Mouse (Mus musculus): ENCODE measurements around the gene Fam49a. TPM values are rescaled to one million over a fixed set of nuclear protein-coding genes. Genes with fewer than 3 reads are reported as not detected.
"Not testable (repeated sequence)": the region's sequence is repeated elsewhere in the genome, so short reads cannot be mapped to it uniquely, and the experiment has no call there.

The Fam49a gene
- polyA plus RNA-seq, 1 experiment from 2014 or later, result 14.4 TPM

- no peaks in the 10 kb centered on the region for H3K27me3 ChIP-seq (ENCODE audit: control insufficient read depth, insufficient read depth, low read length)
- ATAC-seq (ENCODE audit: low FRiP score) (peak; percentile 90), DNase-seq (ENCODE audit: low spot score, missing footprints) (peak; percentile 100)
- no peaks in the 10 kb centered on the region for H3K4me1 ChIP-seq (ENCODE audit: control insufficient read depth, insufficient read depth, low read length)
- no peaks in the 10 kb centered on the region for H3K36me3 ChIP-seq (ENCODE audit: control insufficient read depth, insufficient read depth, low read length)
- H3K27ac ChIP-seq (ENCODE audit: low read depth, low read length), result peak overlapping the region; percentile 69
- peak overlapping the region; percentile 19 for H3K4me3 ChIP-seq (ENCODE audit: low read depth, low read length)
- H3K4me2 ChIP-seq, result peak overlapping the region; percentile 41
- H3K9me3 ChIP-seq (ENCODE audit: control insufficient read depth, low read length), result no peaks in the 10 kb centered on the region
- WGBS, result 23% methylated on average over 18 of the region's 18 CpGs
- peak overlapping the region; percentile 52 for H3K9ac ChIP-seq (ENCODE audit: low read length)
Observed at GRCm38 (mm10) chr12:12323616-12324223, 61.8 kb downstream of the Fam49a start.

- not testable (repeated sequence) for DNase-seq (ENCODE audit: low spot score, missing footprints); H3K9me3 ChIP-seq (ENCODE audit: control insufficient read depth, low read length); H3K36me3 ChIP-seq (ENCODE audit: control insufficient read depth, insufficient read depth, low read length); H3K4me1 ChIP-seq (ENCODE audit: control insufficient read depth, insufficient read depth, low read length); H3K4me3 ChIP-seq (ENCODE audit: low read depth, low read length); H3K9ac ChIP-seq (ENCODE audit: low read length); ATAC-seq (ENCODE audit: low FRiP score); H3K27me3 ChIP-seq (ENCODE audit: control insufficient read depth, insufficient read depth, low read length)
- WGBS, result 92% methylated on average over 22 of the region's 22 CpGs
- Histone ChIP-seq H3K4me2 (peak overlapping the region; percentile 41), H3K27ac (ENCODE audit: low read depth, low read length) (peak overlapping the region; percentile 69)
Observed at GRCm38 (mm10) chr12:12324266-12324665, 62.3 kb downstream of the Fam49a start.

- ATAC-seq (ENCODE audit: low FRiP score) (no peak), DNase-seq (ENCODE audit: low spot score, missing footprints) (peak; percentile 62)
- Histone ChIP-seq H3K4me3 (ENCODE audit: low read depth, low read length) (no peak overlapping the region), H3K4me2 (no peak overlapping the region), H3K9me3 (ENCODE audit: control insufficient read depth, low read length) (no peaks in the 10 kb centered on the region), H3K36me3 (ENCODE audit: control insufficient read depth, insufficient read depth, low read length) (no peaks in the 10 kb centered on the region), H3K9ac (ENCODE audit: low read length) (no peak overlapping the region), H3K4me1 (ENCODE audit: control insufficient read depth, insufficient read depth, low read length) (no peaks in the 10 kb centered on the region), H3K27me3 (ENCODE audit: control insufficient read depth, insufficient read depth, low read length) (no peaks in the 10 kb centered on the region), H3K27ac (ENCODE audit: low read depth, low read length) (no peak overlapping the region)
- 92% methylated on average over 11 of the region's 11 CpGs for WGBS
Observed at GRCm38 (mm10) chr12:12333526-12334310, 71.8 kb downstream of the Fam49a start.

DNA sequence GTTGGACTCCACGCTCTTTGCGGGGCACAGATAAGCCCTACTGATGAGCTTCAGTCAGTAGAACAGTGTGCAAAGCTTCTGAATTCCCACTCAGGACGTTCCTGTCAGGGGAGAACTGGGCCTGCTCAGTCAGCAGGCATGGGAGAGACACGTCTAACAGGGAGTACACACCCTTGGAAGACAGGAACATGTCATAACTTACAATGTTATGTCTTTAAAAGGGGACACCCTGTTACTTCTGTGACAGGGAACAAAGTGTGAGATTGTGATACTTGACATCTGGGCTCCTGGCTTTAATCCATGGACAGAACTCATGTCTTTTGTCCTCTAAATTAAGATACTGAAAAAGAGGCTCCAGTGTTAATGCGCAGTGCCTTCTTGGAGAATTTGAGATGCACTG, 72.5 kb downstream of the Fam49a start:
- DNase-seq (ENCODE audit: low spot score, missing footprints) (peak; percentile 56), ATAC-seq (ENCODE audit: low FRiP score) (no peak)
- 92% methylated on average over 5 of the region's 5 CpGs for whole genome bisulfite sequencing
- H3K9me3 ChIP-seq (ENCODE audit: control insufficient read depth, low read length), result no peaks in the 10 kb centered on the region
- no peaks in the 10 kb centered on the region for H3K36me3 ChIP-seq (ENCODE audit: control insufficient read depth, insufficient read depth, low read length)
- H3K9ac ChIP-seq (ENCODE audit: low read length), result no peak overlapping the region
- H3K27me3 ChIP-seq (ENCODE audit: control insufficient read depth, insufficient read depth, low read length), result no peaks in the 10 kb centered on the region
- no peak overlapping the region for H3K4me3 ChIP-seq (ENCODE audit: low read depth, low read length)
- no peak overlapping the region for H3K27ac ChIP-seq (ENCODE audit: low read depth, low read length)
- H3K4me2 ChIP-seq, result no peak overlapping the region
- H3K4me1 ChIP-seq (ENCODE audit: control insufficient read depth, insufficient read depth, low read length), result no peaks in the 10 kb centered on the region

- WGBS, result 89% methylated on average over 7 of the region's 7 CpGs
- no peaks in the 10 kb centered on the region for H3K27me3 ChIP-seq (ENCODE audit: control insufficient read depth, insufficient read depth, low read length)
- DNase-seq (ENCODE audit: low spot score, missing footprints), result peak; percentile 65
- H3K9ac ChIP-seq (ENCODE audit: low read length), result no peak overlapping the region
- H3K27ac ChIP-seq (ENCODE audit: low read depth, low read length), result no peak overlapping the region
- no peaks in the 10 kb centered on the region for H3K9me3 ChIP-seq (ENCODE audit: control insufficient read depth, low read length)
- ATAC-seq (ENCODE audit: low FRiP score), result no peak
- no peaks in the 10 kb centered on the region for H3K36me3 ChIP-seq (ENCODE audit: control insufficient read depth, insufficient read depth, low read length)
- H3K4me3 ChIP-seq (ENCODE audit: low read depth, low read length), result no peak overlapping the region
- no peaks in the 10 kb centered on the region for H3K4me1 ChIP-seq (ENCODE audit: control insufficient read depth, insufficient read depth, low read length)
- no peak overlapping the region for H3K4me2 ChIP-seq
Observed at GRCm38 (mm10) chr12:12335566-12335965, 73.6 kb downstream of the Fam49a start.

DNA sequence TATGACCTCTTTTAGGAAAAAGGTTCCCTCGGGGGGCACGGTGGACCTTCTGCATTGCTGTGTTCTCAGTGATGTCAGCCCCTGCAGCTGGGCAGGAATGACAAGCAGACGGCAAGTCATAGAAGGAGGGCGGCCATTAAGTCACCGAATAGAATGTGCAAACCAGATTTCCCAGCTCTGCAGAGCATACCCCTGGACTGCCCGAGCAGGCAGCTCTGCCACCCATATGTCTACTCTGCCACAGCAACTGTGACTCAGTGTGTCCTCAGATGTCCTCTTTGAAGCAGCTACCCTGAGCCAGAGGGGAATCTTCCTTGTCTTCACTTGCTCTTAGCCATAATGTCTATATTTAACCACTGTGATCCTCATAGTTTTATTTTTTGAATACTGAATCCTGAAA, 75.4 kb downstream of the Fam49a start:
- H3K27ac ChIP-seq (ENCODE audit: low read depth, low read length), result no peak overlapping the region
- no peaks in the 10 kb centered on the region for H3K27me3 ChIP-seq (ENCODE audit: control insufficient read depth, insufficient read depth, low read length)
- WGBS, result 86% methylated on average over 6 of the region's 6 CpGs
- ATAC-seq (ENCODE audit: low FRiP score) (no peak), DNase-seq (ENCODE audit: low spot score, missing footprints) (no peak)
- H3K4me3 ChIP-seq (ENCODE audit: low read depth, low read length), result no peak overlapping the region
- no peak overlapping the region for H3K9ac ChIP-seq (ENCODE audit: low read length)
- no peaks in the 10 kb centered on the region for H3K4me1 ChIP-seq (ENCODE audit: control insufficient read depth, insufficient read depth, low read length)
- no peaks in the 10 kb centered on the region for H3K9me3 ChIP-seq (ENCODE audit: control insufficient read depth, low read length)
- no peak overlapping the region for H3K4me2 ChIP-seq
- no peaks in the 10 kb centered on the region for H3K36me3 ChIP-seq (ENCODE audit: control insufficient read depth, insufficient read depth, low read length)

DNA sequence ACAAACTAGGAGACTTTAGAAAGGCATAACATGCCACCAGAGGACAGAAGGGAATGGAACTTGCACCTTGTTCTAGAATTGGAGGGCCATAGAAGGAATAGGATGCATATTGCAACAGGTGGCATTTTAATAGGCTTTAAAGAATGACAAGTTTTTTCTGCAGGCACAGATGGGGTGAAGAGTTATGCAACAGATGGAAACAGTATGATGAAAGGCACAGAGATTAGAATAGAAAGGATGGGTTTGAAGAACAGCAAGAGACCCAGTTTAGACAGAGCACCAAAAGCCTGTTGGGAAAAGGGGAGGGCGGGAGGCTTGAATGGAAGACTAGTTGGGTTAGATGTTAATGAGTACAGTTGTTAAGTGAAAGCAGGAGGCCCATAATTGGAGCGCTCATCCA, 81.4 kb downstream of the Fam49a start:
- Histone ChIP-seq H3K27me3 (ENCODE audit: control insufficient read depth, insufficient read depth, low read length) (no peaks in the 10 kb centered on the region), H3K4me1 (ENCODE audit: control insufficient read depth, insufficient read depth, low read length) (no peaks in the 10 kb centered on the region), H3K36me3 (ENCODE audit: control insufficient read depth, insufficient read depth, low read length) (no peaks in the 10 kb centered on the region), H3K27ac (ENCODE audit: low read depth, low read length) (no peak overlapping the region), H3K9ac (ENCODE audit: low read length) (no peak overlapping the region), H3K4me2 (no peak overlapping the region), H3K9me3 (ENCODE audit: control insufficient read depth, low read length) (no peaks in the 10 kb centered on the region), H3K4me3 (ENCODE audit: low read depth, low read length) (no peak overlapping the region)
- no peak for ATAC-seq (ENCODE audit: low FRiP score)
- DNase-seq (ENCODE audit: low spot score, missing footprints), result no peak
- WGBS, result 95% methylated on average over 2 of the region's 2 CpGs

DNA sequence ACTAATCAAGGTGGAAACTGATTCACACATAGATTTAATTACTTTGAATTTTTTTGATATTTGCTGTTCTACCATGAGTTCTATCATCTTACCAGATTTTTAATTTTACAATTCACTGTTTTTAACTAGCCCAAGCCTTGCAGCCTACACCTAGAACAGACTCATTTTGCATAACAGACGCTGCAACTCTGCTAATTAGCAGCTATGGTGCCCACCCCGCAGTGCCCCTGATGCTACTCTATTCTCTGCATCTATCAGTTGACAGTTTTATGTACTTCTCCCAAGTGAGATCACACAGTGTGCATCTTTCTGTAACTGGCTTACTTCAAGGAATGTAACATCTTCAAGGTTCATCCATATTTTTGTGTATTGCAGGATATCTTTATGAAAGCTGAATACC, 86.7 kb downstream of the Fam49a start:
- no peak overlapping the region for H3K4me2 ChIP-seq
- DNase-seq (ENCODE audit: low spot score, missing footprints), result no peak
- no peaks in the 10 kb centered on the region for H3K9me3 ChIP-seq (ENCODE audit: control insufficient read depth, low read length)
- ATAC-seq (ENCODE audit: low FRiP score), result no peak
- no peak overlapping the region for H3K27ac ChIP-seq (ENCODE audit: low read depth, low read length)
- no peak overlapping the region for H3K4me3 ChIP-seq (ENCODE audit: low read depth, low read length)
- no peaks in the 10 kb centered on the region for H3K36me3 ChIP-seq (ENCODE audit: control insufficient read depth, insufficient read depth, low read length)
- H3K9ac ChIP-seq (ENCODE audit: low read length), result no peak overlapping the region
- WGBS, result 85% methylated on average over 2 of the region's 2 CpGs
- H3K4me1 ChIP-seq (ENCODE audit: control insufficient read depth, insufficient read depth, low read length), result no peaks in the 10 kb centered on the region
- no peaks in the 10 kb centered on the region for H3K27me3 ChIP-seq (ENCODE audit: control insufficient read depth, insufficient read depth, low read length)

DNA sequence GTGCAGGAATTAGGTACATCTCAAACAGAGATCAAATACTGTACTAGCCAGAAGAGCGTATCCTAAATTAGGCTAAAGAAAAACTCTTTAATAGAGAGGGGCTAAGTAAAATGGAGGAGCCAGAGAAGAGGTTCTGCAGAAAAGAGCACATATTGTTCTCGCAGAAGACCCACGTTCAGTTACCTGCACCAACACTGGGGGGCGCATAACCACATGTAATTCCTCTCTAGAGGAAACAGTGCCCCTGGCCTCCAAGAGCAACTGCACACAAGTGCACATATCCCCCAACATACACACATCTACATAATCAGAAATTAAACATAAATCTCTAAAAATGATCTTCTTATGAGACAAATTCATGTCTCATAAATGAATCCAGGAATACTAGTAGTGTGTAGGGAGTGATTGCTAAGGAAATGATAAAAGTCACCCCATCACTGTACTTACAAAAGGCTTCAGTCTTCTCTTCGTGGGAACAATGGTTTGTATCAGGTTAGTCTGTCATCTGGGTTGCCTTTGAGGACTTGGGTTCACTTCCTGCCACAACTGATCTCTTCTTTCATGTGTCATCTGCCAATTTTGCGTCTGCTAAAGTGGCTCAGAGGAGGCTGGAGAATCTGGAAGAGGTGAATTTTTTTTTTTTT, 87.8 kb downstream of the Fam49a start:
- 78% methylated on average over 6 of the region's 6 CpGs for whole genome bisulfite sequencing
- Histone ChIP-seq H3K4me3 (ENCODE audit: low read depth, low read length) (no peak overlapping the region), H3K9ac (ENCODE audit: low read length) (no peak overlapping the region), H3K9me3 (ENCODE audit: control insufficient read depth, low read length) (no peaks in the 10 kb centered on the region), H3K27me3 (ENCODE audit: control insufficient read depth, insufficient read depth, low read length) (no peaks in the 10 kb centered on the region), H3K4me1 (ENCODE audit: control insufficient read depth, insufficient read depth, low read length) (no peaks in the 10 kb centered on the region), H3K36me3 (ENCODE audit: control insufficient read depth, insufficient read depth, low read length) (no peaks in the 10 kb centered on the region), H3K4me2 (no peak overlapping the region), H3K27ac (ENCODE audit: low read depth, low read length) (no peak overlapping the region)
- DNase-seq (ENCODE audit: low spot score, missing footprints) (no peak), ATAC-seq (ENCODE audit: low FRiP score) (no peak)

All from midbrain, embryonic 11.5 days (tissue).